Mouse (Mus musculus): ENCODE measurements around the gene Adarb2.

The Adarb2 gene

GRCm38 (mm10) chr13:8785185-8785584 is 582.5 kb downstream of the Adarb2 start:
- peak; percentile 28 for DNase-seq (ENCODE audit: low spot score)

- DNase-seq (ENCODE audit: low spot score) = no peak
Measured at GRCm38 (mm10) chr13:8793217-8793616, 590.6 kb downstream of the Adarb2 start.

- no peak for DNase-seq (ENCODE audit: low spot score)
Measured at GRCm38 (mm10) chr13:8800576-8800975, 597.9 kb downstream of the Adarb2 start.

DNA sequence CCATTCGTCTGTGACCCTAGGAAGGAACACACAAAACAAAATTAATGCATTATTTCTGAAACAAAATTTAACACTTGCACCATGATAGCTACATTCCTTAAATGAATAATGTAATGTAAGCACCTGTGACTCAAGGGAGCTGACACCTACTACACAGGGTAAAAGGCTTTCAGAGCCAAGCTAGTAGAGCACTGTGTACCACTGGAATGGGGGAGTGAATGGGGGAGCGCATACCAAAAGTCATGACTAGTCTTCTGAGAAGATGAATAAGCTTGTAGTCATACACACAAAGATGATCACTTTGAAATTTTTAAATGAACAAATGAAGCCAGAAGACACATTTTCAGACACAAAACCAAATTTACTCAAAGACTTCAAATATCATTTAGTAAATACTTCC is 603.3 kb downstream of the Adarb2 start:
- no peak for DNase-seq (ENCODE audit: low spot score)

All from lung, postnatal 25 days (tissue).